Mouse (Mus musculus) CH12.LX (cell line): ENCODE data around the gene Eef1akmt3. TPM values are rescaled to one million over a fixed set of nuclear protein-coding genes. Genes with fewer than 3 reads are reported as not detected.

Experiments used
- DNase-seq: peaks from one replicate; pipeline ENCODE4 v3.0.0-alpha.2; 2013; ENCODE audit errors: extremely low read depth
- H3K27ac ChIP-seq: 2 replicates; pipeline ENCODE4 v1.5.1; 2012; ENCODE audit warnings: low read depth, mild to moderate bottlenecking, control low read depth, moderate library complexity; ENCODE audit not compliant: insufficient read depth
- H3K27me3 ChIP-seq: replicated peaks from 2 replicates; pipeline ENCODE3; 2012; ENCODE audit warnings: inconsistent platforms
- H3K36me3 ChIP-seq, 2 experiments: replicated peaks in 1 of 2; 2 replicates each; pipeline versions ENCODE3 to v1.6.1; 2012; ENCODE audit warnings: inconsistent platforms in 1 of 2, low read length in 1 of 2, mild to moderate bottlenecking in 1 of 2, mixed read lengths in 1 of 2, moderate library complexity in 1 of 2; ENCODE audit not compliant: control insufficient read depth in 1 of 2, insufficient read depth in 1 of 2
- H3K4me1 ChIP-seq, 2 experiments: 2 replicates each; pipeline ENCODE4 v1.6.1; 2012; ENCODE audit warnings: inconsistent platforms in 1 of 2, moderate library complexity in 1 of 2; ENCODE audit not compliant: insufficient read depth in 2 of 2, control insufficient read depth in 1 of 2
- H3K4me2 ChIP-seq: 2 replicates; pipeline ENCODE4 v1.6.1; 2012; ENCODE audit warnings: low read depth, mild to moderate bottlenecking, control low read depth; ENCODE audit not compliant: poor library complexity, insufficient read depth, severe bottlenecking
- H3K4me3 ChIP-seq, 3 experiments: fragments of 150-350 bp in 1 of 3; sonication (generic) in 1 of 3; replicated peaks in 1 of 3; 2 replicates each; pipeline versions ENCODE3 to v1.5.1; 2011 to 2012; ENCODE audit warnings: low read depth in 2 of 3, low read length in 2 of 3, mild to moderate bottlenecking in 2 of 3, moderate library complexity in 2 of 3, control low read depth in 1 of 3, improper control_type of control experiment in 1 of 3, inconsistent platforms in 1 of 3, mixed read lengths in 1 of 3; ENCODE audit not compliant: poor library complexity in 1 of 3
- H3K79me2 ChIP-seq: replicated peaks from 2 replicates; pipeline ENCODE4 v1.6.1; 2012; ENCODE audit warnings: mild to moderate bottlenecking, moderate library complexity; ENCODE audit not compliant: control insufficient read depth, poor library complexity, insufficient read depth, severe bottlenecking; ENCODE audit errors: extremely low read depth
- H3K9ac ChIP-seq: 2 replicates; pipeline ENCODE4 v1.6.1; 2012; ENCODE audit warnings: low read depth, mild to moderate bottlenecking, control low read depth, moderate library complexity; ENCODE audit not compliant: insufficient read depth
- H3K9me3 ChIP-seq: replicated peaks from 2 replicates; pipeline ENCODE3; 2012; ENCODE audit warnings: low read length, inconsistent platforms, mixed read lengths
- CHD1 ChIP-seq: IDR thresholded peaks from 2 replicates; pipeline ENCODE4 v1.6.1; 2012; ENCODE audit warnings: low read depth, low read length, improper control_type of control experiment, inconsistent platforms
- E2F4 ChIP-seq: IDR thresholded peaks from 2 replicates; pipeline ENCODE4 v1.6.1; 2011; ENCODE audit warnings: low read depth, low read length, improper control_type of control experiment; ENCODE audit not compliant: insufficient replicate concordance
- HCFC1 ChIP-seq: IDR thresholded peaks from 2 replicates; pipeline ENCODE4 v1.6.1; 2012; ENCODE audit warnings: low read depth, mild to moderate bottlenecking, inconsistent platforms, low read length, improper control_type of control experiment
- IRF4 ChIP-seq: IDR thresholded peaks from 2 replicates; pipeline ENCODE4 v1.6.1; 2014; ENCODE audit warnings: low read depth, mild to moderate bottlenecking, inconsistent platforms, low read length, improper control_type of control experiment
- KAT2A ChIP-seq: IDR thresholded peaks from 2 replicates; pipeline ENCODE4 v1.6.1; 2012; ENCODE audit warnings: low read length, improper control_type of control experiment, inconsistent platforms; ENCODE audit not compliant: insufficient replicate concordance
- MAFK ChIP-seq: IDR thresholded peaks from 2 replicates; pipeline ENCODE4 v1.6.1; 2011; ENCODE audit warnings: low read length, improper control_type of control experiment; ENCODE audit not compliant: insufficient replicate concordance
- MXI1 ChIP-seq: IDR thresholded peaks from 2 replicates; pipeline ENCODE4 v1.6.1; 2011; ENCODE audit warnings: mild to moderate bottlenecking, low read depth, low read length, improper control_type of control experiment
- MYC ChIP-seq: IDR thresholded peaks from 2 replicates; pipeline ENCODE4 v1.6.1; 2011; ENCODE audit warnings: low read depth, mild to moderate bottlenecking, improper control_type of control experiment, low read length
- RAD21 ChIP-seq: IDR thresholded peaks from 2 replicates; pipeline ENCODE4 v1.6.1; 2011; ENCODE audit warnings: low read depth, mild to moderate bottlenecking, low read length, improper control_type of control experiment, moderate library complexity
- SMC3 ChIP-seq: IDR thresholded peaks from 2 replicates; pipeline ENCODE4 v1.6.1; 2011; ENCODE audit warnings: low read depth, low read length, improper control_type of control experiment
- UBTF ChIP-seq: IDR thresholded peaks from 2 replicates; pipeline ENCODE4 v1.6.1; 2012; ENCODE audit warnings: low read depth, mild to moderate bottlenecking, inconsistent platforms, low read length, improper control_type of control experiment, moderate library complexity
- USF1 ChIP-seq: IDR thresholded peaks from 2 replicates; pipeline ENCODE4 v1.6.1; 2014; ENCODE audit warnings: low read depth, mild to moderate bottlenecking, inconsistent platforms, low read length, improper control_type of control experiment
- ZC3H11A ChIP-seq: IDR thresholded peaks from 2 replicates; pipeline ENCODE4 v1.6.1; 2012; ENCODE audit warnings: low read depth, mild to moderate bottlenecking, inconsistent platforms, low read length, improper control_type of control experiment
- ZMIZ1 ChIP-seq: IDR thresholded peaks from 2 replicates; pipeline ENCODE4 v1.6.1; 2012; ENCODE audit warnings: low read depth, mild to moderate bottlenecking, inconsistent platforms, low read length, improper control_type of control experiment
- ZNF384 ChIP-seq: IDR thresholded peaks from 2 replicates; pipeline ENCODE4 v1.6.1; 2012; ENCODE audit warnings: low read depth, low read length, improper control_type of control experiment, inconsistent platforms
- dilution Hi-C: fragments of 300-500 bp; cut with MboI; formaldehyde crosslinking; loops from 2 replicates; pipeline ENCODE4 v1.14.3; 2020; ENCODE audit warnings: low sequenced_read_pairs; ENCODE audit not compliant: extremely low pct_unique_long_range_greater_than_20kb, extremely low pct_ligation_motif_present
- in situ Hi-C: fragments of 300-500 bp; cut with MboI; formaldehyde crosslinking; loops from 3 replicates; pipeline ENCODE4 v1.14.3; 2019; ENCODE audit warnings: low sequenced_read_pairs, low pct_ligation_motif_present, low pct_unique_long_range_greater_than_20kb, mixed read lengths
- polyA plus RNA-seq: library from polyadenylated mRNA; unstranded; fragments of >175 nt; gene quantifications from 2 replicates; pipeline ENCODE4 v1.2.1, GENCODE M21; 2012; ENCODE audit warnings: low read depth; ENCODE audit not compliant: insufficient read length
- total RNA-seq, 2 experiments: library from RNA; depleted of rRNA; stranded (reverse); fragments of 300-350 nt in 1 of 2; fragments of >200 nt in 1 of 2; gene quantifications; 2 replicates each; pipeline ENCODE4 v1.2.3; 2012 to 2014

The Eef1akmt3 gene
- total and polyA plus RNA-seq, 3 experiments: 0.78 to 1.1 (median 0.98) TPM

DNA sequence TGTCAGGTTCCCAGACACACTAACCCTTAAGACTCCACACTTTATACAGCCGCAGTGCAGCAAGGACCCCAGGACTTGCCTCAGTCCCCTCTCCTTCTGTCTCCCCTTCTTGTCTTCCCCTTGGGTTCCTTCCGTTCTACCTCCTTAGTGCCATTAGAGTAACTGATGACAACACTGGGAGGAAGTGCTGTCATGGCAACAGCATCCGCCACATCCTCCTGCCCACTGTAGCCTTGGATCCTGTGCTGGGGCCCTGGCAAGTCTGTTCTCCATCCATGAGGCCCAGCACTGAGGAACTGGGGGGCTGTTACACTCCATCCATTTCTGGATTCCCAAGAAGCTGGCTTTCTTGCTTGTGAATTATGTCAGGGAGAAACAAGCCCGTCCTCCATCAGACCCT lies 34.8 kb upstream of the Eef1akmt3 start:
- DNase-seq: peak; percentile 76
- H3K4me1 ChIP-seq: peaks cover 8 to 24% of the 10 kb centered on the region in 2 experiments; a peak in 3 of 4 replicates
- dilution Hi-C loops (no loop called here), in situ Hi-C loops (no loop called here)
- peak overlapping the region; percentile 59 for H3K4me2 ChIP-seq
- no peak overlapping the region for H3K27ac ChIP-seq
- H3K79me2 ChIP-seq: peaks cover 9% of the 10 kb centered on the region
- no peaks in the 10 kb centered on the region for H3K9me3 ChIP-seq
- TF ChIP-seq CHD1 (no peak), ZC3H11A (no peak), E2F4 (no peak), UBTF (no peak), SMC3 (no peak), USF1 (no peak), ZNF384 (no peak), RAD21 (no peak), IRF4 (no peak)
- peak overlapping the region; percentile 59; the same call in 1 of the 2 replicates for H3K9ac ChIP-seq
- H3K27me3 ChIP-seq: no peaks in the 10 kb centered on the region
- H3K36me3 ChIP-seq: peaks cover 16 to 35% of the 10 kb centered on the region in 2 experiments
- peak overlapping the region; percentile 68 to 88 (median 77) for H3K4me3 ChIP-seq

DNA sequence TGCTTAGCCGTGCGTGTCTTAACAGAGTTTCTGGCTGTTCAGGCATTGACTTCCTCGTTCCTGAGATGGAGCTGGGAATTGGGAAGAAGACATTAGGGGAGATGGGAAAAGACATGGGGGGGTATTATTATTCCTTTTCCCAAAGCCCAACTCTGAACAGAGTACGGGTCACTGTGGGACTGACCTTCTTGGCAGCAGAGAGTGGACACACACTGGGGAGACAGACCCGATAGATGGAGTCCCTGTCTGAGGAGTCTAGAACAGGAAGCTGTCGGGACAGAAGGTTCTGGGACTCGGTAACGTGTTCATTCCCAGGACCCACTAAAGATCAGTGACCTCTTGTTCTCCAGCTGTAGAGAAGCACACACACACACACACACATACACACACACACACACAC lies 34.3 kb upstream of the Eef1akmt3 start:
- Histone ChIP-seq H3K4me2 (peak overlapping the region; percentile 59), H3K4me3 (peak overlapping the region; percentile 68 to 88 (median 77)), H3K27ac (peak overlapping the region; percentile 25; the same call in 1 of the 2 replicates), H3K9me3 (no peaks in the 10 kb centered on the region), H3K9ac (peak overlapping the region; percentile 59), H3K79me2 (peaks cover 9% of the 10 kb centered on the region), H3K36me3 (peaks cover 12 to 31% of the 10 kb centered on the region in 2 experiments), H3K4me1 (peaks cover 9 to 27% of the 10 kb centered on the region in 2 experiments; a peak in 3 of 4 replicates), H3K27me3 (no peaks in the 10 kb centered on the region)
- DNase-seq: no peak
- dilution Hi-C loops (no loop called here), in situ Hi-C loops (no loop called here)
- TF ChIP-seq IRF4 (no peak), CHD1 (no peak), KAT2A (no peak), MAFK (no peak), MXI1 (no peak; the same call in 1 of the 2 replicates), MYC (no peak), HCFC1 (no peak), ZMIZ1 (no peak), UBTF (no peak)
